Mouse (Mus musculus) adrenal gland, postnatal 36 days (tissue): ENCODE data around the gene Lrpap1. TPM values are rescaled to one million over a fixed set of nuclear protein-coding genes. Genes with fewer than 3 reads are reported as not detected.
A peak's percentile ranks its signal among the peaks of the same experiment; 100 is the strongest.

Experiments
- DNase-seq, 2 experiments: peaks; one replicate each; pipeline ENCODE4 v3.0.0; 2021; ENCODE audit warnings: mixed read lengths in 1 of 2
- total RNA-seq, 2 experiments: library from RNA; stranded (reverse); gene quantifications; 2 replicates each; pipeline ENCODE4 v1.2.3; 2021

The Lrpap1 gene
- total RNA-seq, 2 experiments from 2014 or later = 110 to 120 TPM

- DNase-seq = no peak
Observed at GRCm38 (mm10) chr5:35129208-35129607, 23.6 kb upstream of the Lrpap1 start.

- DNase-seq = no peak
Observed at GRCm38 (mm10) chr5:35120024-35120423, 14.5 kb upstream of the Lrpap1 start.

GRCm38 (mm10) chr5:35118418-35118817 is 12.9 kb upstream of the Lrpap1 start:
- DNase-seq = peak; percentile 56 to 65

- DNase-seq = no peak
Observed at GRCm38 (mm10) chr5:35117633-35118032, 12.1 kb upstream of the Lrpap1 start.

GRCm38 (mm10) chr5:35116002-35116401 is 10.4 kb upstream of the Lrpap1 start:
- no peak for DNase-seq

- no peak for DNase-seq
Observed at GRCm38 (mm10) chr5:35112444-35112843, 6.9 kb upstream of the Lrpap1 start.

- no peak for DNase-seq
Observed at GRCm38 (mm10) chr5:35105922-35106298, 344 bp upstream of the Lrpap1 start.

- DNase-seq = no peak
Observed at GRCm38 (mm10) chr5:35104183-35104959, 1.2 kb downstream of the Lrpap1 start.

- no peak for DNase-seq
Observed at GRCm38 (mm10) chr5:35103528-35103927, 2.0 kb downstream of the Lrpap1 start.

- no peak for DNase-seq
Observed at GRCm38 (mm10) chr5:35103086-35103485, 2.5 kb downstream of the Lrpap1 start.

- DNase-seq = no peak
Observed at GRCm38 (mm10) chr5:35091636-35092035, 13.9 kb downstream of the Lrpap1 start.

GRCm38 (mm10) chr5:35089614-35089963 is 16.0 kb downstream of the Lrpap1 start:
- DNase-seq = no peak

- peak; percentile 90 to 91 for DNase-seq
Observed at GRCm38 (mm10) chr5:35088785-35089613, 16.6 kb downstream of the Lrpap1 start.

GRCm38 (mm10) chr5:35084913-35085312 is 20.7 kb downstream of the Lrpap1 start:
- DNase-seq = no peak

GRCm38 (mm10) chr5:35079101-35079500 is 26.5 kb downstream of the Lrpap1 start:
- peak; percentile 51 to 66 for DNase-seq

GRCm38 (mm10) chr5:35076369-35076768 is 29.2 kb downstream of the Lrpap1 start:
- DNase-seq = no peak

GRCm38 (mm10) chr5:35073992-35074391 is 31.6 kb downstream of the Lrpap1 start:
- peak; percentile 89 for DNase-seq

GRCm38 (mm10) chr5:35073235-35073634 is 32.3 kb downstream of the Lrpap1 start:
- no peak for DNase-seq

- peak in 1 of 2 experiments; percentile 19 for DNase-seq
Observed at GRCm38 (mm10) chr5:35071855-35072254, 33.7 kb downstream of the Lrpap1 start.

- no peak for DNase-seq
Observed at GRCm38 (mm10) chr5:35070953-35071352, 34.6 kb downstream of the Lrpap1 start.

- peak; percentile 54 to 78 for DNase-seq
Observed at GRCm38 (mm10) chr5:35070314-35070713, 35.3 kb downstream of the Lrpap1 start.

GRCm38 (mm10) chr5:35069841-35070240 is 35.7 kb downstream of the Lrpap1 start:
- DNase-seq = peak; percentile 54 to 62

GRCm38 (mm10) chr5:35060098-35060497 is 45.5 kb downstream of the Lrpap1 start:
- no peak for DNase-seq
